Mouse (Mus musculus) left cerebral cortex, adult 18-20 months (tissue): ENCODE data around the gene Naalad2. TPM values are rescaled to one million over a fixed set of nuclear protein-coding genes. Genes with fewer than 3 reads are reported as not detected.

ENCODE experiments used
- total RNA-seq, 2 experiments: library from RNA; stranded (reverse); gene quantifications; 2 replicates each; pipeline ENCODE4 v1.2.3; 2021

Naalad2 gene
- total RNA-seq, 2 experiments from 2014 or later: 0.53 to 0.96 TPM

Other genes with a start within 250 kb of the Naalad2 start
- gene Chordc1, start 110.9 kb downstream of the Naalad2 start, total RNA-seq: 100 to 1,000 TPM; 102 to 104 TPM
- gene Ubtfl1, start 1.4 kb upstream of the Naalad2 start, total RNA-seq: not detected
- gene Mbd3l2, start 27.7 kb upstream of the Naalad2 start, total RNA-seq: not detected
- 1 to 10 TPM; 1.9 to 2.7 TPM for gene Zfp558, start 75.3 kb upstream of the Naalad2 start, total RNA-seq
- gene Mbd3l1, start 75.4 kb upstream of the Naalad2 start, total RNA-seq: not detected